Mouse (Mus musculus) CD4-positive, CD25-positive, alpha-beta regulatory T cell, adult 2 months (primary cell): Measurements from ENCODE around the gene Zfp661.
"Not testable (repeated sequence)": the region's sequence is repeated elsewhere in the genome, so short reads cannot be mapped to it uniquely, and the experiment has no call there.

ENCODE experiments used
- DNase-seq: peaks from one replicate; pipeline ENCODE4 v3.0.0-alpha.2; 2012; ENCODE audit warnings: low read depth, low spot score

Zfp661 gene

DNA sequence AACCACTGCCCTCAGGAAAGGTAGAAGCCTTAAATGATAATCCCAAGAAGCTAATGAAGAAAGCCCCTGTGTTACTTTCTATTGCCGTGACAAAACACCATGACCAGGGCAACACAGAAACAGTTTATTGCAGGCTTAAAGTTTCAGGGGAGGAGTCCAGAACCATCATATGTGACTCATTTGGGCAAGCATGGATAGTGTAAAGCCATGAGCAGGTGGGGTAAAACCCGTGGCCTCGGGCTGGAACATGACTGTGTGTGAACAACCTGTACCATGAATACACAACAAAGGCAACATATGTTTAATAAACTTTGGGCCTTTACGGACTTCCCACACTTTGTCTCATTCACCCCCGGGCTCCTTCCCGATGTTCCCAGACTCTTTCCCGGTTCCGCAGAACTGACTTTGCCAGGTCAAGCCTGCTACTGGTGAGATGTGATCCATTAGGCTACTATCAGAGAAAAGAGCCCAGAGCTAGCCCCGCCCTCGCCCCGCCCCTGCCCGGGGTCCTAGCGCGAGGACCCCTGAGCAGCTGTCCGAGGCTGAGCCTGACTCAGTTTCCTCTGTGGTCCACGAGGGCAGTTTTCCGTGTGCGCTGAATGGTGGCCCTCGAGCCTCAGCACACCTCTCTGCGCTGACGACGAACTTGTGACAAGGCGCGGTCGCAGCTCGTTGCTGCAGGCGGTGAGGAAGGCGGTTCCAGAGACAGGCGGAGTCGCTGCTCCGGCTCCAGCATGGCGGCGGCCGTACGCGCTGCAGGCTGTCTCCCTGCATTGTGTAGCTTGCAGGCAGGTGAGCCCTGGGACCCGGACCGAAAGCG, at the start of gene Zfp661, which contains the start of gene Mrps5:
Gene Zfp661, minus strand, starts transcription at position 401 of the 820 bp plus-strand sequence.
Gene Mrps5, plus strand, starts transcription at position 529 of the 820 bp plus-strand sequence.
- peak; percentile 88 for DNase-seq

- no peak for DNase-seq
These were observed 48.7 kb upstream of the Zfp661 start for GRCm38 (mm10) chr2:127635581-127635980.

GRCm38 (mm10) chr2:127632601-127633000, 45.7 kb upstream of the Zfp661 start:
- DNase-seq: no peak

GRCm38 (mm10) chr2:127627990-127628570, 41.2 kb upstream of the Zfp661 start:
- no peak for DNase-seq

- no peak for DNase-seq
These were observed 40.5 kb upstream of the Zfp661 start for GRCm38 (mm10) chr2:127627354-127627753.

- DNase-seq: no peak
These were observed 38.8 kb upstream of the Zfp661 start for GRCm38 (mm10) chr2:127625659-127626058.

DNA sequence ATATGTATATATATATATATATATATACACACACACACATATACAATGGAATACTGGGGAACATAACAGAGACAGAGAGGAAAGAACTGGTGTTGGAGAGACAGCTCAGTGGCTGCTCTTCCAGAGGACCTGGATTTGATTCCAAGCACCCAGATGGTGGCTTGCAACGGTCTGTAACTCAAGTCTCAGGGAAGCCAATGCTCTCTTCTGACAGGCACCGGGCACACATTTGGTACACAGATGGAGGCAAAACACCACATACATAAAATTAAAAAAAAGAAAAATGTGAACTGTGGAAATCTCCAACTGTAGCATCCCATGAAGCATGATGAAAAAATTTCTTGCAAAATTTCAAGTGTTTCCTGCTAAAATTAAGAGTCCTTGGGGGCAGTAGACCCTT, 37.9 kb upstream of the Zfp661 start:
- DNase-seq: no peak

GRCm38 (mm10) chr2:127622065-127622464, 35.2 kb upstream of the Zfp661 start:
- DNase-seq: no peak

GRCm38 (mm10) chr2:127619311-127619710, 32.4 kb upstream of the Zfp661 start:
- DNase-seq: no peak

DNA sequence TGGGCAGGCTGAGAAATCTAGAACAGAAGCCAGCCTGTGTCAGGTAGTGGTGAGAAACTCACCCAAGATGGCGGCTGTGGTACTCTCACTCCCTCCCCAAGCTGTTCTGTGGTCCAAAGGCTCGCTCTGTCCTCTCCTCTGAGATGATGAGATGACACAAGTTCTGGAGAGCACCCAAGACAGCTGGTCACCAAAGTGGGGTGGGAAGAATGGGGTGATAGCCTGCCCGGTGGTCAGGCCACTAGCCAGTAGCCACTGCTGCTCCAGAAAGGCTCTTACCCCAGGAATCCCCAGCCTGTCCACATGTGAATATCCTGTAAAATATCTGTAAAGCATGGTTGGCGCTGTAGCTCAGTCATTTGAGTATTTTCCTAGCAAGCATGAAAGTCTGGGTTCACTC, 25.4 kb upstream of the Zfp661 start:
- DNase-seq: no peak

- DNase-seq: no peak
These were observed 24.5 kb upstream of the Zfp661 start for GRCm38 (mm10) chr2:127611386-127611785.

DNA sequence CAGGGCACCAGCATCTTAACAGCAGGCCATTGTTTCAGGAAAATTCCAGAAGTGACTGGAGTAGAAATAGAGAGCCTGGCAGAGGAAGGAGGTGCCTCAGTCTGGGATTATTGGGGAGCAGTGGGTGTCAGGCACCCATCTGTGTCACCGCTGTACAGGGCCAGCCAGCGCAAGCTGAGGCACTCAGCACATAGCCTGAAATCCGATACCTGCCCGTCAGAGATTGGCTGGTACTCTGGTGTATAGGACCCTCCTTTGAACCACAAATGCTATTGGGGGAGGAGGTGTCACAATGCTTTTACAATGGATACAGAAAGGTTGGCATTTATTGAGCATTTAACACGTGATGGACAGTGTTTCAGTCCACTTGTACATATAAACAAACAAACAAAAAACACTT, 22.1 kb upstream of the Zfp661 start:
- DNase-seq: no peak

GRCm38 (mm10) chr2:127608234-127608633, 21.3 kb upstream of the Zfp661 start:
- DNase-seq: peak; percentile 28

DNA sequence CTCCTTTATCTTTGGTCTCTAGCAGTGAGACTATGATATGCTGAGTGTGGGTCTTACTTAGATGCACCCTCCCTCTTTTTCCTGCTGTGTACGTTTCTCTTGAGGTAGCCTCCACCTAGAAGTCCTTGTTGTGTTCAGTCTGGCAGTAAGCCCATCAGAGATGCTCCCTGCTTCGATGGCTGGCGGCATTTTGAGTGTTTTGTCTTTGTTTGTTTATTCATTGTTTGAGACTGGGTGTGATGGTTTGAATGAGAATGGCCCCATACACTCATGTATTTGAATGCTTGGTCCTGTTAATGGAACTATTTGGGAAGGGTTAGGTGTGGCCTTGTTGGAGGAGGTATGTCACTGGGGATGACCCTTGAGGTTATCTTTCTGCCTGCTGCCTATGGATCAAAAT, 18.3 kb upstream of the Zfp661 start:
- no peak for DNase-seq

GRCm38 (mm10) chr2:127603383-127603782, 16.5 kb upstream of the Zfp661 start:
- DNase-seq: not testable (repeated sequence)

DNA sequence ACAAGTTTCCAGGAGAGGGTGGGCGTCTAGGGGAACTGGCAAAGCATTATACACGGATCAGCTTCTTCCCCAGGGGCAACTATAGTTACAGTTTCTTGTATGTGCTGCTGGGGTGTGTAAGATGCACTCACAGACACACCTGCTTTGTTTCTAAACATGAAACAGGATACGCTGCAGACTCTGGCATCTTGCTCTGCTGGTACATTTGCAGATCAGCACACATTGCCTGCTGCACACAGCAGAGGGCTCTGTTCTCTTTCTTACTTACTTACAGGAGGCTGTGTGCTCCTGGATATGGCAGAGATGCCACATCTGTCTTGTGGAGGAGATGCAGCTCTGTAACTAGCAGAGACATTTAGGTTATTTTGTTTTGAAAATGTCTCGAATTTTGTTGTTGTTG, 3.9 kb upstream of the Zfp661 start:
- DNase-seq: peak; percentile 34

DNA sequence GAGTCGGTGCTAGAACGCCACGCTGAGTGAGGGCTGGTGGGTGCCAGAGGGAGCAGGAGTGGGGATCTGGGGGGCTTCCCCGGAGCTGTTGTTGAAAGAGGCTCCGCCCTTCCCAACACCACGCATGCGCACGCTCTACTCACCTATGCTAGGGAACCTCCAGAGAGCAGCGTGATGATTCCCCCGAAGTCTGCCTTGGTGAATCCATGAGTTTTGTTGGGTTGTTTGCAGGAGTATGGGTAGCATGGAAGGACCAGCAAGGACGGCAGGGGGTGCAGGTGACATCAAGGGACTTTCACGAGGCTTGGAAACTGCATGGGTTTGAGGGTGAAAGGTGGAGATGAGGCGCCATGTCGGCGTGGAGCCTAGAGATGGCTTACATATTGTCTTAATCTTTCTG, 3.3 kb upstream of the Zfp661 start:
- DNase-seq: peak; percentile 66

DNA sequence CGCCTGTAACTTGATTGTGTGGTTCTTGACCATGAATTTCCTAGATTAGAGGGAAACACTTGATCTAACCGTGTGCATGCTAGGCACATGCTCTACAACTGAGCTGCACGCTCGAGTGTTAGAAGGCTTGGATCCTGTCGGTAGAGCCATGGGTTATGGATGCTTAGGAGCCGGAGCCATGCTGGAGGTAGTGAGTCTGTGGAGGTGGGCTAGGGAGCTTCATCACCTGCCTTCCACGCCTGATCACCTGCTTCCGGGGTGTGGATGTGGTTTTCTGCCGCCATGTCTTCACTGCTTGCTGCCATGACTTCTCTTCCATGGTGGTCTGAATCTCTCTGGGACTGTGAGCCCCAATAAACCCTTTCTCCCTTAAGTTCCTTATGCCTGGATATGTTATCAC, 2.0 kb upstream of the Zfp661 start:
- DNase-seq: no peak

DNA sequence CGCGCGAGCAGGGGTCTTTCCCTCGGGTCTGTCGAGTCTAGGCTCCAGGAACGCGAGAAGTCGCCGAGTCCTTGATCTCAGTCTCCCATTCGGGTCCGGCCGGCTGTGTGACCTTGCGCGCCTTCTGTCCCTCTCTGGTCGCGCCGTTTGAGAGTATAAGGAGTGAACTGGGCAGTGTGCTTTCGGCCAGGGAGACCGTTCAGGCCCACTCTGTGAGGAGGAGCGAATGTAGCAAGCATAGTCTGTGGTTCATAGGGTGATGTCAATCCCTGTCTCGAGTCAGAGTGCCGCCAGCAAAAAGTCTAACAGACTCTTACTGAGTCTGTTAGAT, 585 bp upstream of the Zfp661 start:
- no peak for DNase-seq

GRCm38 (mm10) chr2:127584436-127584858, 2.4 kb downstream of the Zfp661 start:
- peak; percentile 96 for DNase-seq

DNA sequence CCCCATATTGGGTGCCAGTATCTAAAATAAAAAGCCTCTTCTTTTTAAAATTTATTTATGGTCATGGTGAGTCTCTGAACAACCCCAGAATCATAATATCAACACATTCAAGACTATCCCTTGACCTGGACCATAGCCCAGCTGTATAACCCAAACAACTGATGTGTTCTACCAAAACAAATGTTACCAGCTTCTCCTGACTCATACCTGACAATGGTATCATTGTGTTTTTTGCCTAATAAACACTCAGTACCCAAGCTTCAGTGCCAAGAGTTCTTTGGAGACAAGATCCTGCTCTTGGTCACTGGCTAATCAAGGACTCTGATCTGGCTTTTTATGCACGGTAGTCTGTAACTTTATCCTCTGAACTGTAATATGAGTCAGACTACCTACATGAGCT, 13.6 kb downstream of the Zfp661 start:
- DNase-seq: no peak

- DNase-seq: peak; percentile 58
These were observed 27.6 kb downstream of the Zfp661 start for GRCm38 (mm10) chr2:127559070-127559966.
